ENCODE assay signal across 7 mouse cellular contexts in genomic region chr6:36903821-36904220, GRCm38 (mm10).
DNase-seq lines count a peak whose midpoint lies in the region; ATAC-seq and TF ChIP-seq lines count a peak whose summit lies in the region.

No protein-coding gene starts in this region.

- H3K36me3 ChIP-seq in liver, adult 2 months (ENCODE audit: control insufficient read depth, insufficient read depth, low read length) = no peaks in the 10 kb centered on the region
- no peaks in the 10 kb centered on the region for H3K36me3 ChIP-seq in liver, embryonic 12.5 days
- no peaks in the 10 kb centered on the region for H3K36me3 ChIP-seq in forebrain, embryonic 15.5 days
- no peaks in the 10 kb centered on the region for H3K36me3 ChIP-seq in kidney, embryonic 16.5 days (ENCODE audit: insufficient read depth, low read length)
- H3K36me3 ChIP-seq in midbrain, embryonic 13.5 days = no peaks in the 10 kb centered on the region

- no peak overlapping the region for H3K27ac ChIP-seq in liver, adult 2 months (replicated peaks; ENCODE audit: insufficient read depth, low read depth, low read length)
- H3K27ac ChIP-seq in liver, embryonic 12.5 days = no peak overlapping the region
- peak overlapping the region; percentile 35; the same call in 1 of the 2 replicates for H3K27ac ChIP-seq in forebrain, embryonic 15.5 days (replicated peaks)
- no peak overlapping the region for H3K27ac ChIP-seq in kidney, embryonic 16.5 days (ENCODE audit: low read length)
- H3K27ac ChIP-seq in midbrain, embryonic 13.5 days = peak overlapping the region; percentile 65

- 0 out of 2 replicates have a peak, but pooled peaks have one; percentile 17 for TF ChIP-seq CTCF in liver, adult 2 months (IDR thresholded peaks at IDR 0.05; ENCODE audit: low read depth, low read length)
- peak; percentile 58; the same call in 1 of the 2 replicates for TF ChIP-seq CTCF in brain, embryonic 14.5 days (IDR thresholded peaks at IDR 0.05; ENCODE audit: borderline replicate concordance, extremely low read depth, insufficient read depth, insufficient read length)

- 35% methylated on average over 5 of the region's 5 CpGs for WGBS in liver, adult 2 months
- WGBS in liver, embryonic 12.5 days (ENCODE audit: insufficient replicate concordance) = 28% methylated on average over 5 of the region's 5 CpGs
- WGBS in forebrain, embryonic 15.5 days = 19% methylated on average over 5 of the region's 5 CpGs
- WGBS in kidney, embryonic 16.5 days = 25% methylated on average over 5 of the region's 5 CpGs
- 19% methylated on average over 5 of the region's 5 CpGs for WGBS in midbrain, embryonic 13.5 days

- DNase-seq in liver, adult 2 months (ENCODE audit: extremely low read depth, low read depth, low spot score) = no peak
- peak; percentile 86 for DNase-seq in brain, embryonic 14.5 days (ENCODE audit: low read depth)
- DNase-seq in spleen, postnatal 14 days (ENCODE audit: low spot score in 2 of 2) = no peak

- no peaks in the 10 kb centered on the region for H3K27me3 ChIP-seq in liver, adult 2 months (ENCODE audit: control insufficient read depth, insufficient read depth, low read length)
- H3K27me3 ChIP-seq in liver, embryonic 12.5 days (replicated peaks) = no peaks in the 10 kb centered on the region
- no peaks in the 10 kb centered on the region for H3K27me3 ChIP-seq in forebrain, embryonic 15.5 days
- H3K27me3 ChIP-seq in kidney, embryonic 16.5 days (ENCODE audit: insufficient read depth, low read length) = no peaks in the 10 kb centered on the region
- peaks cover 4% of the 10 kb centered on the region; the same call in 1 of the 2 replicates for H3K27me3 ChIP-seq in midbrain, embryonic 13.5 days

- H3K79me2 ChIP-seq in liver, adult 2 months (ENCODE audit: control insufficient read depth, insufficient read depth, low read length) = no peaks in the 10 kb centered on the region

- no peak overlapping the region for H3K4me2 ChIP-seq in liver, embryonic 12.5 days
- H3K4me2 ChIP-seq in forebrain, embryonic 15.5 days (replicated peaks) = no peak overlapping the region
- H3K4me2 ChIP-seq in kidney, embryonic 16.5 days (replicated peaks; ENCODE audit: low read depth, low read length) = no peak overlapping the region
- no peak overlapping the region for H3K4me2 ChIP-seq in midbrain, embryonic 13.5 days (replicated peaks)

- ATAC-seq in liver, embryonic 12.5 days = no peak
- peak; percentile 81 for ATAC-seq in forebrain, embryonic 15.5 days (replicated peaks)
- ATAC-seq in kidney, embryonic 16.5 days (ENCODE audit: low FRiP score, low TSS enrichment) = peak; percentile 65; the same call in 1 of the 2 replicates
- ATAC-seq in midbrain, embryonic 13.5 days = peak; percentile 82

- no peak overlapping the region for H3K9ac ChIP-seq in liver, adult 2 months (ENCODE audit: low read depth, low read length)
- H3K9ac ChIP-seq in liver, embryonic 12.5 days = no peak overlapping the region
- H3K9ac ChIP-seq in forebrain, embryonic 15.5 days (replicated peaks) = no peak overlapping the region
- no peak overlapping the region for H3K9ac ChIP-seq in kidney, embryonic 16.5 days (replicated peaks; ENCODE audit: low read length)
- H3K9ac ChIP-seq in midbrain, embryonic 13.5 days (replicated peaks) = no peak overlapping the region

- H3K4me1 ChIP-seq in liver, adult 2 months (ENCODE audit: control insufficient read depth, insufficient read depth, low read length) = no peaks in the 10 kb centered on the region
- H3K4me1 ChIP-seq in liver, embryonic 12.5 days = no peaks in the 10 kb centered on the region
- H3K4me1 ChIP-seq in forebrain, embryonic 15.5 days = peaks cover 10% of the 10 kb centered on the region
- peaks cover 5% of the 10 kb centered on the region; the same call in 1 of the 2 replicates for H3K4me1 ChIP-seq in kidney, embryonic 16.5 days (ENCODE audit: insufficient read depth, low read length)
- peaks cover 13% of the 10 kb centered on the region for H3K4me1 ChIP-seq in midbrain, embryonic 13.5 days (replicated peaks)

- no peak for TF ChIP-seq POLR2A in liver, adult 2 months (IDR thresholded peaks at IDR 0.05; ENCODE audit: extremely low read depth, insufficient read depth, low read length)
- TF ChIP-seq POLR2A in brain, embryonic 14.5 days (IDR thresholded peaks at IDR 0.05; ENCODE audit: borderline replicate concordance, extremely low read depth, insufficient read depth, insufficient read length, poor library complexity, severe bottlenecking) = no peak

- H3K4me3 ChIP-seq in liver, adult 2 months (ENCODE audit: insufficient read depth, low read depth, low read length) = no peak overlapping the region
- no peak overlapping the region for H3K4me3 ChIP-seq in liver, embryonic 12.5 days
- no peak overlapping the region for H3K4me3 ChIP-seq in forebrain, embryonic 15.5 days
- no peak overlapping the region for H3K4me3 ChIP-seq in kidney, embryonic 16.5 days (ENCODE audit: low read length)
- H3K4me3 ChIP-seq in midbrain, embryonic 13.5 days (replicated peaks) = no peak overlapping the region

- H3K9me3 ChIP-seq in liver, embryonic 12.5 days (replicated peaks) = no peaks in the 10 kb centered on the region
- H3K9me3 ChIP-seq in forebrain, embryonic 15.5 days = no peaks in the 10 kb centered on the region
- H3K9me3 ChIP-seq in kidney, embryonic 16.5 days (ENCODE audit: low read length) = no peaks in the 10 kb centered on the region
- H3K9me3 ChIP-seq in midbrain, embryonic 13.5 days = no peaks in the 10 kb centered on the region

Comparison
In these comparisons a context has a peak if more than half of its experiments do, and no peak if none do; other contexts are left out.
1. H3K27ac ChIP-seq: peak in forebrain, embryonic 15.5 days (single experiment) and midbrain, embryonic 13.5 days (single experiment); none in liver, adult 2 months (single experiment), liver, embryonic 12.5 days (single experiment) and kidney, embryonic 16.5 days (single experiment).